Mouse (Mus musculus): Measurements from ENCODE around the gene Pigf.

Gene Pigf

GRCm38 (mm10) chr17:87036141-87037073, 11.2 kb upstream of the Pigf start:
- peak; percentile 89 for DNase-seq (ENCODE audit: low read depth)

GRCm38 (mm10) chr17:87024491-87025242, 539 bp downstream of the Pigf start:
- no peak for DNase-seq (ENCODE audit: low read depth)

- no peak for DNase-seq (ENCODE audit: low read depth)
These were observed 5.5 kb downstream of the Pigf start for GRCm38 (mm10) chr17:87019692-87020091.

- DNase-seq (ENCODE audit: low read depth) = peak; percentile 69
These were observed 13.7 kb downstream of the Pigf start for GRCm38 (mm10) chr17:87011301-87012019.

- DNase-seq (ENCODE audit: low read depth) = peak; percentile 22
These were observed 16.3 kb downstream of the Pigf start for GRCm38 (mm10) chr17:87008950-87009349.

DNA sequence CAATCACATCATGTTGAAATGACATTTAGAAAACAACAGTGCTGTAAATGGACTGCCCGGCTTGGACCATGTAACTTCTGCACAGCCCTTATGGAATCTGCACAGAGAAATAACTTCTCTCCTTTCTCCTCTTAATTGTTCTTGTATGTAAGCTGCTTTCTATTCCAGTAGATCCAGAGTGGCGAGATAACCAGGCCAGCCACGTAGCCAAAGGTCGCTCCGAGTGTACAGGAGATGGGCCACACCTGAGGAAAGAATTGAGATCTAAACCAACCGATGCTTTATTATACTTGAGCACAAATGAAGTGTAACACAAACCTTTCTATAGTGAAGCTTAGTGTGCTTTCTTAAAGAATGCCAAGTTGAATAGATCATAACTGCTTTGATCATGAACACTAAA, 27.9 kb downstream of the Pigf start:
- DNase-seq (ENCODE audit: low read depth) = no peak

- DNase-seq (ENCODE audit: low read depth) = no peak
These were observed 33.9 kb downstream of the Pigf start for GRCm38 (mm10) chr17:86991306-86991705.

DNA sequence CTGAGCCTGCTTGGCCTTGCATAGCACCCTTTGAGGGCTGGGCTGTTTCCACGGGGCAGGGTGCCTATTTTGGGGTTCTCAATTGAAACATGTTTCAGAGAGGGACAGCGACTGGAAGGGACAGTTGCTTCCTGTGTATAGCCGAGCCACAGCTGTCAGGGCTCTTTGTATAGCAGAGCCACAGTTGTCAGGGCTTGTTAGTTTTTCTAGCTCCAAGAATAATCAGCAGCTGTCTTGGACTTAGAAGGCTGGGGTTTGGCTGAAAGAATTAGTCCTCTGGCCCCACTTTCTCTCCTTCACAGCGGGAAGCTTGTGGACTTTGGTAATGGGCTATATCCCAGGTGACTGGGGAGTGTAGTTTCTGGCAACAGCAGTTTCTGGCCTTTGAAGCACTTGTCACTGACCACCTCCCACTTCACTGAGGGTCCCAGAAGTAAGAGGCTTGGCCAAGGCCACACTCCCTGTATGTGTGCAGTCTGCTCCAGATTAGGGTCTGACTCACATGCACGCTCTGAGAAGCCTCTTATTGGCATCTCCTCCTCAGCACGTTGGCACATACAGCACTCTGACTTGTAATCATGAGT, 36.5 kb downstream of the Pigf start:
- peak; percentile 40 for DNase-seq (ENCODE audit: low read depth)

DNA sequence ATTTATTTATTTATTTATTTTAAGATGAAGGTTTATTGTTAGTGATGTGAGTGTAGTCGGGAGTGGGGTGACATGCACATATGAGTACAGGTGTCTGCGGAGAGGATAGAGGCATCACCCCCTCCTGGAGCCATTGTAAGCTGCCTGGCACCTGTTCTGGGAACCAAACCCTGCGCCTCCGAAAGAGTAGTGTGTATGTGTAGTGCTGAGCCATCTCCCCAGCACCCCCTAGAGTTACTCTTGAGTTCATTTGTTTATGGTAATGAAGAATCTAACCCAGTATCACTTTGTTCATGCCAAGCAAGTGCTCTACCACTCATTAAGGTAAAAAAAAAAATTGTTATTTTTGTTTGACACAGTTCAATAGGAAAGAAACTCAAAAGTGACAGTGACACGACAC, 37.0 kb downstream of the Pigf start:
- DNase-seq (ENCODE audit: low read depth) = no peak

- DNase-seq (ENCODE audit: low read depth) = no peak
These were observed 38.6 kb downstream of the Pigf start for GRCm38 (mm10) chr17:86986449-86987138.

DNA sequence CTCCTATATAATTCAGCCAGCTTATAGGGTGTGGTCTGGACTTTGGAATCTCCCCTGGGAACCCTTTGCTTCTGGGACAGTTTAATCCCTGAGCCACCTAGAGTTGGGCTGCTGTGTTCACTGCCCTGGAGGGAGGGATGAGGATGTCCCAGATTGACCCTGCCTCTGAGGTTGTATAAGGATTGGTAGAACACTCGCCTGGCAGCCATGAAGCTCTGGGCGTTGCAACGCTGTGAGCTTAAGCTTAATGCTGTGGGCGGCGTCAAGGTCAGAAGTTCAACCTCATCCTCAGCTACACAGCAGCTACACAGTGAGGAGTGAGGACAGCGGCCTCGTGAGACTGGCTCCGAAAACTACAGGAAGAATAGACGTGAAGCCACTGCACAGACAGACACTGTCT, 42.7 kb downstream of the Pigf start:
- no peak for DNase-seq (ENCODE audit: low read depth)

- no peak for DNase-seq (ENCODE audit: low read depth)
These were observed 43.5 kb downstream of the Pigf start for GRCm38 (mm10) chr17:86981701-86982100.

DNA sequence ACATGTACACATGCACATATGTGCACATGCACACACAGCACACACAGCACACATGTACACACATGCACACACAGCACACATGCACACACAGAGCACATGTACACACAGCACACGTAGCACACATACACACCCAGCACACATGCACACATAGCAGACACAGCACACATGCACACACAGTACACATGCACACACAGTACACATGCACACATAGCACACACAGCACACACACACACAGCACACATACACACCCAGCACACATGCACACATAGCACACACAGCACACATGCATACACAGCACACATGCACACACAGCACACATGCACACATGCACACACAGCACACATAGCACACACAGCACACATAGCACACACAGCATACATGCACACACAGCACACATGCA, 44.0 kb downstream of the Pigf start:
- no peak for DNase-seq (ENCODE audit: low read depth)

DNA sequence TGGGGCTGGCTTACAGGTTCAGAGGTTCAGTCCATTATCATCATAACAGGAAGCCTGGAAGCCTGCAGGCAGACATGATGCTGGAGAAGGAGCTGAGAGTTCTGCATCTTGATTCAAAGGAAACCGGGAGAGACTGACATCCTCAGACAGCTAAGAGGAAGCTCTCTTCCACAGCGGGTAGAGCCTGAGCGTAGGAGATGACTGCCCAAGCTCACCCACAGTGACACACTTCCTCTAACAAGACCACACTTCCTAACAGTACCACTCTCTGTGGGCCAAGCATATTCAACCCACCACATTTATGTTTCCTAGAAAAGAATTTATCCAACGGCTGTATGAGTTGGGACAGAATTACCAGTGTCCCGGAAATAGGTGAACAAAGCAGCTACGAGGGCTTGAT, 46.7 kb downstream of the Pigf start:
- no peak for DNase-seq (ENCODE audit: low read depth)

DNA sequence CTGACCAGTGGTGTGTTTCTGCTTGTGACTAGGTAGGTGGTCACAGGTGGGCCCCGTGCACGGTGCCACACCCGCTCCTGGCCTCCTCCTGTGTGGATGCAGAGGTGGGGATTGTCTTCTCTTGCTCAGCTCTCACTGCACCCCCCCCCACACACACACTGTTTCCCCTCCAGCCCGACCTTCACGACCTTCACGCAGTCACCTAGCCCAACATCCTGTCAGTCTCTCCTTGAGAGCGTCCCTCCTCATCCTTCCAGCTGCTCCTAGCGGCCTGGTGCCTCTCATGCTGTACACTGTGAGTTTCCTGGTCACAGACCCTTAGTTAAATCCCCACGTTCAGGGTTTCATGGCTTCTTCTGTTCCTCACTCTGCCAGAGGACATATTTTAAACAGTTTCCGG, 48.8 kb downstream of the Pigf start:
- no peak for DNase-seq (ENCODE audit: low read depth)

DNA sequence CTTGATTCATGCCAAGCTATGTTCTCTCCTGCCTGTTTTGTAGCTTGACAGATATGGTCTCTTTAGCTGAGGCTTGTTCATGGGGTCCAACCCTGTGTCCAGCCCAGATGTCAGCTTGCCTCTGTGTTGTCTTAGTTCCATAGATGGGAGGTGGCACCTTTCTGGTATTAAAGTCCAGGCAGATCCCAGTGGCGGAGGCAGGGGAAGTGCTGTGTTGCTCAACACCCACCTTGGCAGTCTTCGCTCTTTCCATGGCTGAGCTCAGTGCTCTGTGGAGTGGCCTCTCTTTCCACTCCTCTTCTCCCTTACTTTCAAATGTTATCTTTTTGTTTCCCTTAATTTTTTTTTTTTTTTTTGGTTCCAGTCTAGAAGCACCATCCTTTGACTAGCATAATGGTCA, 52.1 kb downstream of the Pigf start:
- peak; percentile 15 for DNase-seq (ENCODE audit: low read depth)

GRCm38 (mm10) chr17:86971860-86972259, 53.3 kb downstream of the Pigf start:
- no peak for DNase-seq (ENCODE audit: low read depth)

DNA sequence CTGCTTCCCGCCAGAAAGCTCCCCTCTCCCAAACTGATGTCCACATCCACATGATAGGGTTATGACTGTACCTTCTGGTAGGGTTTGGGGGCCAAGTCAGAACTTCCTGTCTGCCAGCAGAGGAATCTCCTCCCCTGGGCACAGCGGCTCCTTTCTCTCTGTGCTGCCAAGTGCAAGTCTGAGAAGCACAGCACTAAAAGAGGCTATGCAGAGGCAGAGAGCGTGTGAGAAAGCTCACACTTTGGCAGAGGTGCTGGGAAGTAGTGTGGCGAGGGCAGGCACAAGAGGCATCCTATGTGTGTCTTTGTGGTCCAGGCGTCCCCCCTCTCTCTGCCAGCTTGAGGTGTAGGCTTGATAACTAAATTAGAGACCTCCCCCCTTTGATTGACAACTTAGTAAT, 54.2 kb downstream of the Pigf start:
- no peak for DNase-seq (ENCODE audit: low read depth)

DNA sequence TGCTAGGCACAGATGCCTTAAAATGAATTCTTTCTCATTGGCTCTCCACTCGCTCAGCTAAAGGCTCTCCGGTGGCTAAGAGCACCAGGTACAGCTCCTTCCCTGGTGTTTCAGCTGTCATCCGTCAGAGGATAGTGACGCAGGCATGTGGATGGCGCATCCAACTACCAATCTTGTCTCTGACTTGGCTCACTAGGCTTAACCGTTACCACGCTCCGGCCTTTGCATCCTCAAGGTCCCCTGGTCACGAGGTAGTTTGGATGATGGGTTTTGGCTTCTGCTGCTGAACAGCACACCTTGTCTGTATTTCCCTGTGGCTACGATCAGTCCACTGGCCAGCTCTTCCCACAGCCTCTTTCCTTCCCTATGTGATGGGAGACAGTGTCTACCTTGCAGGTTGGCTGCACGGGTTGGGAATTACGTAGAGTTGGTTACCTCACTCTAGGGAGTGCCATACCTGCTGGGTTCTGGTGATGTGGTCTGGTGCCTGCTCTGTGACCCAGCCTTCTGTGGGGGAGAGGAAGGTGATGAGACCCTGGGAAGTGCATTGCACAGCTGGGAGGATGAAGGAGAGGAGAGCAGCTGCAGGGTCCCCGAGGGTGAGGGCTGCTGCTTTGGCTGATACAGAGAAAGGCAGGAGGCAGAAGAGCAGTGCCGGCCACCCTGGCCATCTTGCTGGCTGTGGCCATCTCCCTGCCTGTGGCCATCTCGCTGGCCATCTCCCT, 55.0 kb downstream of the Pigf start:
- no peak for DNase-seq (ENCODE audit: low read depth)

DNA sequence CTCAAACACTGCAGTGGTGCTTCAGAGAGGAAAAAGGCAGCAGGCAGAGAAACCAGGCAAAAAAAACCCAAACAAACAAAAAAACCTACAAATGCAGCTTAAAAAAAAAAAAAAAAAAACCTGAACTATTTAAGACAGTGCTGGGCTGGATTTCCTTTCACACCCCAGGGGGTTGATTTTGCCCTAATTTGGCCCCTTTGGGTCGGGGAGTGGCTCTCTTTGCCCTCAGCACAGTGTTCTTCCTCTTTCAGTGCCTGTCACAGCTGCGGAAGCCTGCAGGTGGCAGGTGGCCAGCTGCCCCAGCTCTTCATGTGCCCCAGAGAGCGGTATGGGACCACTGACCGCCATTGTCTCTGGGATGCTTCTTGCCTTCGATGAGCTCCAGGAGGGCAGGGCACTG, 55.6 kb downstream of the Pigf start:
- no peak for DNase-seq (ENCODE audit: low read depth)

DNA sequence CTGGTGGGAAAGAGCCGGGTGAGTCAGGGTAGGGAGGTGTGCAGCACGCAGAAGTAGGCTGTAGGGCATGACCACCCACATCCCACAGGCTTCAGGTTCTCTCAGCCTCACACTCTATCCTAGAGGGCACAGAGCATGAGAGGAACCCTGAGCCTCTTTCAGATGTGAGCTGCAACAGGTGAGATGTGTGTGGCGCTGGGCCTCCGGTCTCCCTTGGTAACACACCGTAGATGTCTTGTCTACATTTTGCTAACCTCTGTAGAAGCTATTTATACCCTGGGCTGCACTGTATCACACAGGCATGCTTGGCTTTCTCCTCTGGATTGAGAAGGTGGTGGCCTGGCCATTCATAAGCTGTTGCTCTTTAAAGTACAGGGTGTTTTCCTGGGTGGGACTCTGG, 56.6 kb downstream of the Pigf start:
- no peak for DNase-seq (ENCODE audit: low read depth)
